ENCODE assay signal across 19 mouse cellular contexts in the genomic region with DNA sequence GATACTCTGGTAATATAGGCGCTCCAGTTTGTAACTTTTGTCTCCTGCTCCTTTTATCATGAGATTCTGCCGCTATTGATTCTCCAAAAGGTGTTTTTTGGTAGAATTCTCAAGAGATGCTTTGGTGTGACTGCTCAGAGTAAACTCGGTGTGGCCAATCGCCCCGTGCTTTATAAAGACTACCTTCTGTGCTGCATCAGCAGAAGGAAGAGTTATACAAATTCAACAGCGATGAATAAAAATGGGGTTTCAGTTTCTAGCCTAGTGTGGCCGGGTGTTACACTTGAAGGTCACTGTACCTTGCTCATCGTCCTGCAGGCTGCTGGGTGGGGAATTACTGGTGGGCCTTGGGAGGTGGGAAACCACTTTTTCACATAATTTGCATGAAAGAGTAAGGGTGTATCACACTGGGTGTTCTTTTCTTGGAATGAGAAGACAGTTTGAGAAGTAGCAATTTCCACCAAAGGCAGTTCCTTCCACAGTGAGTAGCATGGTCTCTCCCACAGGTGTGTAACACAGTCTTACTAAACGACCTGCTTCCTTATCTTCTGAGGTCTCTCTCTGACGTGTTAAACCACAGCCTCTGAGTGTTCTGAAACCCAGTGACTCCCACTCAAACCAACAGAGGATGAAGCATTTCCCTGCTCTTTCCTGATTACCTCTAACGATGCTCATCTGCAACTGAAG. TPM values are rescaled to one million over a fixed set of nuclear protein-coding genes. Genes with fewer than 3 reads are reported as not detected.
A peak's percentile ranks its signal among the peaks of the same experiment; 100 is the strongest.
DNase-seq lines count a peak whose midpoint lies in the region; ATAC-seq and TF ChIP-seq lines count a peak whose summit lies in the region.
"Had no signal": no experiment of that assay in that cellular context is flagged by ENCODE, and none has a peak within 500 bp of the region (broad histone marks: within the 10 kb centered on the region; RNA-seq: fewer than 3 reads in every experiment).

No protein-coding gene starts in this region.

- no peak for TF ChIP-seq EP300 in ES-Bruce4 (IDR thresholded peaks at IDR 0.05; ENCODE audit: insufficient read depth, low read depth, low read length)

- H3K36me3 ChIP-seq in ES-Bruce4 (ENCODE audit: control insufficient read depth, insufficient read depth, low read length, poor library complexity, severe bottlenecking): no peaks in the 10 kb centered on the region; the same call in 1 of the 2 replicates
- H3K36me3 ChIP-seq in splenic B cell, adult 2 months (ENCODE audit: control insufficient read depth, insufficient read depth, low read length, poor library complexity, severe bottlenecking): no peaks in the 10 kb centered on the region
- H3K36me3 ChIP-seq in intestine, embryonic 15.5 days: no peaks in the 10 kb centered on the region

- WGBS in intestine, embryonic 15.5 days: 87% methylated on average over 11 of the region's 11 CpGs

- H3K4me2 ChIP-seq in intestine, embryonic 15.5 days (replicated peaks): no peak overlapping the region
- H3K4me2 ChIP-seq: embryonic facial prominence, embryonic 13.5 days; hindbrain, embryonic 12.5 days; lung, embryonic 14.5 days; midbrain, embryonic 12.5 days had no signal

- H3K9ac ChIP-seq in ES-Bruce4 (ENCODE audit: low read depth, poor library complexity, severe bottlenecking): no peak overlapping the region
- H3K9ac ChIP-seq in intestine, embryonic 15.5 days: no peak overlapping the region
- H3K9ac ChIP-seq: embryonic facial prominence, embryonic 13.5 days; hindbrain, embryonic 12.5 days; lung, embryonic 14.5 days; midbrain, embryonic 12.5 days had no signal

- no peak for TF ChIP-seq CTCF in ES-Bruce4 (IDR thresholded peaks at IDR 0.05; ENCODE audit: low read depth, low read length)

- DNase-seq in thymus, postnatal 0 days (ENCODE audit: low spot score): peak; percentile 65
- DNase-seq in thymus, adult 18-20 months: no peak
- peak; percentile 88 for DNase-seq in induced T-regulatory cell, adult 2 months (ENCODE audit: low read depth)
- DNase-seq in splenic B cell, adult 2 months (ENCODE audit: low read depth, low spot score): peak; percentile 76
- DNase-seq in layer of hippocampus, postnatal 10 days (ENCODE audit: low spot score in 2 of 2): no peak
- DNase-seq in adrenal gland, postnatal 25 days: no peak
- DNase-seq: cerebellum, adult 11 months; lung, embryonic 14.5 days; lung, postnatal 4 days had no signal

- no peaks in the 10 kb centered on the region for H3K9me3 ChIP-seq in ES-Bruce4 (replicated peaks; ENCODE audit: control insufficient read depth, insufficient read depth, low read length, poor library complexity, severe bottlenecking)
- no peaks in the 10 kb centered on the region for H3K9me3 ChIP-seq in intestine, embryonic 15.5 days
- H3K9me3 ChIP-seq: embryonic facial prominence, embryonic 13.5 days; hindbrain, embryonic 12.5 days; limb, embryonic 10.5 days; midbrain, embryonic 12.5 days had no signal

- H3K4me1 ChIP-seq in ES-Bruce4 (ENCODE audit: control insufficient read depth, insufficient read depth, low read length): peaks cover 10% of the 10 kb centered on the region
- H3K4me1 ChIP-seq in intestine, embryonic 15.5 days (replicated peaks): peaks cover 18% of the 10 kb centered on the region

- no peak for TF ChIP-seq POLR2A in ES-Bruce4 (IDR thresholded peaks at IDR 0.05; ENCODE audit: insufficient read depth, low read length)

- no peaks in the 10 kb centered on the region for H3K27me3 ChIP-seq in ES-Bruce4 (ENCODE audit: control insufficient read depth, insufficient read depth, low read length, poor library complexity, severe bottlenecking)
- H3K27me3 ChIP-seq in splenic B cell, adult 2 months (ENCODE audit: control insufficient read depth, insufficient read depth, low read length, poor library complexity, severe bottlenecking): no peaks in the 10 kb centered on the region
- H3K27me3 ChIP-seq in intestine, embryonic 15.5 days (replicated peaks): no peaks in the 10 kb centered on the region
- H3K27me3 ChIP-seq: embryonic facial prominence, embryonic 13.5 days; hindbrain, embryonic 12.5 days; midbrain, embryonic 12.5 days; Patski had no signal

- H3K27ac ChIP-seq in ES-Bruce4 (ENCODE audit: insufficient read depth, low read length): peak overlapping the region; percentile 30; the same call in 1 of the 2 replicates
- no peak overlapping the region for H3K27ac ChIP-seq in intestine, embryonic 15.5 days
- H3K27ac ChIP-seq: hindbrain, embryonic 12.5 days; kidney, postnatal 0 days; layer of hippocampus, adult 2 months; limb, embryonic 10.5 days; midbrain, embryonic 12.5 days had no signal

- ATAC-seq in intestine, embryonic 15.5 days: no peak
- ATAC-seq: intestine, postnatal 0 days; Patski had no signal

- no peak overlapping the region for H3K4me3 ChIP-seq in ES-Bruce4 (ENCODE audit: low read depth, low read length)
- H3K4me3 ChIP-seq in intestine, embryonic 15.5 days (replicated peaks): no peak overlapping the region
- H3K4me3 ChIP-seq: embryonic facial prominence, embryonic 13.5 days; hindbrain, embryonic 12.5 days; layer of hippocampus, adult 2 months; limb, embryonic 10.5 days; midbrain, embryonic 12.5 days had no signal

RNA-seq across cellular contexts. Expression of a gene that starts 46.6 kb away (rescaled TPM):
- 7.7 and 11.1 TPM in 2 replicates for polyA plus RNA-seq in thymus, postnatal 0 days (2015; fragmentation: Nextera tagmentation; extraction: Ambion mirVana)
- 80.4 and 83.7 TPM in 2 replicates for polyA plus RNA-seq in ES-Bruce4 (2011; ENCODE audit: insufficient read depth, insufficient read length, low read depth, missing spikeins)
- 10 to 100 TPM; 62.8 to 65.0 TPM for total RNA-seq in layer of hippocampus, postnatal 10 days (2021)
- 29.8 and 34.1 TPM in 2 replicates for total RNA-seq in adrenal gland, postnatal 25 days (2021)
- polyA plus RNA-seq in intestine, embryonic 15.5 days (2015; fragmentation: Nextera tagmentation; extraction: Ambion mirVana): 19.6 and 20.2 TPM in 2 replicates

Comparison
In these comparisons a context has a peak if more than half of its experiments do, and no peak if none do; other contexts are left out.
1. DNase-seq: peak in thymus, postnatal 0 days (single experiment), induced T-regulatory cell, adult 2 months (single experiment) and splenic B cell, adult 2 months (single experiment); none in thymus, adult 18-20 months (0 of 2), layer of hippocampus, postnatal 10 days (0 of 2) and adrenal gland, postnatal 25 days (single experiment).